Mouse (Mus musculus) midbrain, embryonic 16.5 days (tissue): Measurements from ENCODE around the gene Tnfsf13. TPM values are rescaled to one million over a fixed set of nuclear protein-coding genes. Genes with fewer than 3 reads are reported as not detected.

Source experiments
- ATAC-seq: fragments of 200-750 bp; cut with Nextera tagmentation; 2 replicates; pipeline ENCODE4 v1.8.0; 2017; ENCODE audit warnings: moderate TSS enrichment
- H3K27ac ChIP-seq: fragments of 300-500 bp; sonication (generic); 2 replicates; pipeline ENCODE4 v1.5.1; 2014; ENCODE audit warnings: mild to moderate bottlenecking, low read length, mixed read lengths
- H3K27me3 ChIP-seq: fragments of 300-500 bp; sonication (generic); 2 replicates; pipeline ENCODE4 v1.6.1; 2014; ENCODE audit warnings: low read depth, low read length, mixed read lengths; ENCODE audit not compliant: control insufficient read depth, insufficient read depth
- H3K36me3 ChIP-seq: fragments of 300-500 bp; sonication (generic); 2 replicates; pipeline ENCODE4 v1.6.1; 2014; ENCODE audit warnings: mild to moderate bottlenecking, low read length, moderate library complexity, mixed read lengths; ENCODE audit not compliant: control insufficient read depth, insufficient read depth
- H3K4me1 ChIP-seq: fragments of 300-500 bp; sonication (generic); 2 replicates; pipeline ENCODE4 v1.6.1; 2014; ENCODE audit warnings: mild to moderate bottlenecking, low read length, mixed read lengths; ENCODE audit not compliant: control insufficient read depth, insufficient read depth
- H3K4me2 ChIP-seq: fragments of 300-500 bp; sonication (generic); 2 replicates; pipeline ENCODE4 v1.6.1; 2014; ENCODE audit warnings: mild to moderate bottlenecking, low read length, mixed read lengths
- H3K4me3 ChIP-seq: fragments of 300-500 bp; sonication (generic); 2 replicates; pipeline ENCODE4 v1.5.1; 2014; ENCODE audit warnings: low read depth, mild to moderate bottlenecking, low read length, moderate library complexity, mixed read lengths
- H3K9ac ChIP-seq: fragments of 300-500 bp; sonication (generic); 2 replicates; pipeline ENCODE4 v1.6.1; 2014; ENCODE audit warnings: low read depth, low read length, mixed read lengths
- H3K9me3 ChIP-seq: fragments of 300-500 bp; sonication (generic); replicated peaks from 2 replicates; pipeline ENCODE4 v1.6.1; 2014; ENCODE audit warnings: mild to moderate bottlenecking, low read length, mixed read lengths; ENCODE audit not compliant: control insufficient read depth, poor library complexity, severe bottlenecking
- WGBS: fragments of 180-500 bp; shearing (Covaris S2); extraction: QIAGEN DNeasy Blood & Tissue Kit; methylation state at CpG from one replicate; pipeline ENCODE4 v1.1.7; 2014; 5-methylcytosine and 5-hydroxymethylcytosine counted together
- microRNA counts: library from miRNA; unstranded; fragments of <30 nt; microRNA quantifications from one replicate; lab custom pipeline; 2016
- microRNA-seq: library from miRNA; unstranded; fragments of <30 nt; microRNA quantifications from one replicate; pipeline ENCODE4, GENCODE M21; 2017
- polyA plus RNA-seq: library from polyadenylated mRNA; unstranded; fragments of >200 nt; fragmentation: Nextera tagmentation; extraction: Ambion mirVana; gene quantifications from 2 replicates; pipeline ENCODE4 v1.2.1, GENCODE M21; 2015

Gene Tnfsf13
- polyA plus RNA-seq, 1 experiment from 2014 or later: 0.53 TPM

GRCm38 (mm10) chr11:69654760-69655159 is 30.8 kb downstream of the Tnfsf13 start:
- H3K4me3 ChIP-seq: no peak overlapping the region
- no peak overlapping the region for H3K9ac ChIP-seq
- H3K9me3 ChIP-seq: no peaks in the 10 kb centered on the region
- no peak overlapping the region for H3K27ac ChIP-seq
- no peaks in the 10 kb centered on the region for H3K27me3 ChIP-seq
- no peak overlapping the region for H3K4me2 ChIP-seq
- H3K36me3 ChIP-seq: peaks cover 43% of the 10 kb centered on the region
- WGBS: 50% methylated on average over 9 of the region's 9 CpGs
- H3K4me1 ChIP-seq: peaks cover 4% of the 10 kb centered on the region; the same call in 1 of the 2 replicates
- ATAC-seq: no peak

GRCm38 (mm10) chr11:69653399-69653798 is 32.2 kb downstream of the Tnfsf13 start:
- no peak for ATAC-seq
- 44% methylated on average over 5 of the region's 5 CpGs for WGBS
- H3K27ac ChIP-seq: no peak overlapping the region
- no peaks in the 10 kb centered on the region for H3K9me3 ChIP-seq
- no peak overlapping the region for H3K4me3 ChIP-seq
- H3K4me1 ChIP-seq: peaks cover 4% of the 10 kb centered on the region; the same call in 1 of the 2 replicates
- peaks cover 43% of the 10 kb centered on the region for H3K36me3 ChIP-seq
- no peak overlapping the region for H3K4me2 ChIP-seq
- no peak overlapping the region for H3K9ac ChIP-seq
- no peaks in the 10 kb centered on the region for H3K27me3 ChIP-seq

- no peaks in the 10 kb centered on the region for H3K9me3 ChIP-seq
- 93% methylated on average over 5 of the region's 5 CpGs for WGBS
- H3K27ac ChIP-seq: no peak overlapping the region
- H3K27me3 ChIP-seq: no peaks in the 10 kb centered on the region
- H3K4me3 ChIP-seq: no peak overlapping the region
- H3K4me2 ChIP-seq: no peak overlapping the region
- H3K36me3 ChIP-seq: peaks cover 34% of the 10 kb centered on the region
- ATAC-seq: no peak
- no peak overlapping the region for H3K9ac ChIP-seq
- no peaks in the 10 kb centered on the region for H3K4me1 ChIP-seq
Measured at GRCm38 (mm10) chr11:69645860-69646259, 39.7 kb downstream of the Tnfsf13 start.

- 0 out of 2 replicates have a peak, but pooled peaks cover 9% of the 10 kb centered on the region for H3K36me3 ChIP-seq
- H3K4me1 ChIP-seq: peaks cover 33% of the 10 kb centered on the region
- no peak for ATAC-seq
- 0 out of 2 replicates have a peak overlapping the region, but pooled peaks have one; percentile 4 for H3K9ac ChIP-seq
- 83% methylated on average over 3 of the region's 3 CpGs for WGBS
- no peak overlapping the region for H3K27ac ChIP-seq
- peak overlapping the region; percentile 24 for H3K4me2 ChIP-seq
- no peaks in the 10 kb centered on the region for H3K27me3 ChIP-seq
- no peak overlapping the region for H3K4me3 ChIP-seq
- H3K9me3 ChIP-seq: no peaks in the 10 kb centered on the region
Measured at GRCm38 (mm10) chr11:69635471-69635870, 50.1 kb downstream of the Tnfsf13 start.

- peak; percentile 40 for ATAC-seq
- no peaks in the 10 kb centered on the region for H3K27me3 ChIP-seq
- peak overlapping the region; percentile 87 for H3K4me2 ChIP-seq
- peak overlapping the region; percentile 99 for H3K9ac ChIP-seq
- WGBS: under 1% methylated on average over 36 of the region's 50 CpGs
- peaks cover 33% of the 10 kb centered on the region for H3K4me1 ChIP-seq
- H3K36me3 ChIP-seq: 0 out of 2 replicates have a peak, but pooled peaks cover 3% of the 10 kb centered on the region
- H3K4me3 ChIP-seq: peak overlapping the region; percentile 79
- H3K27ac ChIP-seq: peak overlapping the region; percentile 93
- no peaks in the 10 kb centered on the region for H3K9me3 ChIP-seq
Measured at GRCm38 (mm10) chr11:69633128-69633866, 52.3 kb downstream of the Tnfsf13 start.

MicroRNAs within 50 kb of the gene (microRNA counts, 519-probe panel; counts per million panel counts)
- microRNA mmu-miR-1934 (lab: Ali Mortazavi, UCI) (386 counts per million, percentile 18 among the panel's probes with 10 or more counts), microRNA mmu-miR-467f (lab: Ali Mortazavi, UCI) (2,830 counts per million, percentile 84 among the panel's probes with 10 or more counts)

Small RNA genes lying within 50 kb of the gene (microRNA-seq; reads per million reads assigned to microRNA genes)
- gene Mir1934 (2.4 reads per million, percentile 10 among the genes with 10 or more reads in this experiment), gene Mir467f (not detected)

Other genes starting within 250 kb of the Tnfsf13 start
- 4.4 and 5.1 TPM in 2 replicates for gene Dnah2, start 136.7 kb downstream of the Tnfsf13 start, polyA plus RNA-seq
- gene Efnb3, start 125.6 kb downstream of the Tnfsf13 start, polyA plus RNA-seq: 165 and 178 TPM in 2 replicates
- 19.2 and 20.9 TPM in 2 replicates for gene Wrap53, start 105.5 kb downstream of the Tnfsf13 start, polyA plus RNA-seq
- 48.9 and 57.3 TPM in 2 replicates for gene Trp53, start 105.4 kb downstream of the Tnfsf13 start, polyA plus RNA-seq
- 65.8 and 95.2 TPM in 2 replicates for gene Atp1b2, start 79.8 kb downstream of the Tnfsf13 start, polyA plus RNA-seq
- gene Shbg, start 67.9 kb downstream of the Tnfsf13 start, polyA plus RNA-seq: not detected in 2 replicates
- 23.8 and 27.1 TPM in 2 replicates for gene Sat2, start 63.8 kb downstream of the Tnfsf13 start, polyA plus RNA-seq
- gene Fxr2, start 52.8 kb downstream of the Tnfsf13 start, polyA plus RNA-seq: 33.3 and 37.3 TPM in 2 replicates
- gene Sox15, start 30.5 kb downstream of the Tnfsf13 start, polyA plus RNA-seq: not detected in 2 replicates
- gene Mpdu1, start 23.1 kb downstream of the Tnfsf13 start, polyA plus RNA-seq: 101 and 104 TPM in 2 replicates
- 6.4 and 9.7 TPM in 2 replicates for gene Cd68, start 19.6 kb downstream of the Tnfsf13 start, polyA plus RNA-seq
- gene Eif4a1, start 13.4 kb downstream of the Tnfsf13 start, polyA plus RNA-seq: 477 and 496 TPM in 2 replicates
- 94.0 and 98.5 TPM in 2 replicates for gene Senp3, start 3.7 kb downstream of the Tnfsf13 start, polyA plus RNA-seq
- gene Tnfsf12, start 10.1 kb upstream of the Tnfsf13 start, polyA plus RNA-seq: 2.3 and 3.0 TPM in 2 replicates
- gene Tnfsfm13, start 10.3 kb upstream of the Tnfsf13 start, polyA plus RNA-seq: 0.60 and 0.87 TPM in 2 replicates
- 13.0 and 15.5 TPM in 2 replicates for gene Polr2a, start 72.9 kb upstream of the Tnfsf13 start, polyA plus RNA-seq
- 0.21 and 0.22 TPM in 2 replicates for gene Slc35g3, start 76.2 kb upstream of the Tnfsf13 start, polyA plus RNA-seq
- gene Zbtb4, start 80.1 kb upstream of the Tnfsf13 start, polyA plus RNA-seq: 4.2 and 5.2 TPM in 2 replicates
- gene Chrnb1, start 110.2 kb upstream of the Tnfsf13 start, polyA plus RNA-seq: 1.4 and 1.6 TPM in 2 replicates
- 4.1 and 4.5 TPM in 2 replicates for gene Fgf11, start 116.1 kb upstream of the Tnfsf13 start, polyA plus RNA-seq
- gene Tmem102, start 119.8 kb upstream of the Tnfsf13 start, polyA plus RNA-seq: 0.54 and 0.56 TPM in 2 replicates
- not detected in 2 replicates for gene Gm39566, start 129.5 kb upstream of the Tnfsf13 start, polyA plus RNA-seq
- gene Spem2, start 132.7 kb upstream of the Tnfsf13 start, polyA plus RNA-seq: not detected in 2 replicates
- 0.24 and 0.68 TPM in 2 replicates for gene Spem1, start 136.4 kb upstream of the Tnfsf13 start, polyA plus RNA-seq
- 20.6 and 21.5 TPM in 2 replicates for gene Nlgn2, start 152.0 kb upstream of the Tnfsf13 start, polyA plus RNA-seq
- 271 and 312 TPM in 2 replicates for gene Tmem256, start 152.7 kb upstream of the Tnfsf13 start, polyA plus RNA-seq
- 46.3 and 48.1 TPM in 2 replicates for gene Plscr3, start 160.6 kb upstream of the Tnfsf13 start, polyA plus RNA-seq
- gene Tnk1, start 172.9 kb upstream of the Tnfsf13 start, polyA plus RNA-seq: 0.11 and 0.35 TPM in 2 replicates
- gene Tmem95, start 192.2 kb upstream of the Tnfsf13 start, polyA plus RNA-seq: not detected in 2 replicates
- 1.3 and 1.9 TPM in 2 replicates for gene Kctd11, start 195.6 kb upstream of the Tnfsf13 start, polyA plus RNA-seq
- gene Acap1, start 209.8 kb upstream of the Tnfsf13 start, polyA plus RNA-seq: 0.26 and 0.42 TPM in 2 replicates
- gene 2810408A11Rik, start 215.2 kb upstream of the Tnfsf13 start, polyA plus RNA-seq: 6.6 and 7.4 TPM in 2 replicates
- 18.7 and 24.1 TPM in 2 replicates for gene Neurl4, start 215.3 kb upstream of the Tnfsf13 start, polyA plus RNA-seq
- gene Gps2, start 228.1 kb upstream of the Tnfsf13 start, polyA plus RNA-seq: 70.3 TPM in 2 replicates
- gene Eif5a, start 236.2 kb upstream of the Tnfsf13 start, polyA plus RNA-seq: 1,061 and 1,062 TPM in 2 replicates